Mouse (Mus musculus) testis, adult 2 months (tissue): Measurements from ENCODE around the gene Tvp23b. TPM values are rescaled to one million over a fixed set of nuclear protein-coding genes. Genes with fewer than 3 reads are reported as not detected.

Source experiments
- H3K27ac ChIP-seq: fragments of 200-500 bp; 2 replicates; pipeline ENCODE4 v1.5.1; 2012; ENCODE audit warnings: low read depth, low read length; ENCODE audit not compliant: control insufficient read depth, insufficient read depth
- H3K27me3 ChIP-seq: fragments of 200-500 bp; 2 replicates; pipeline ENCODE4 v1.6.1; 2012; ENCODE audit warnings: mild to moderate bottlenecking, low read length, moderate library complexity; ENCODE audit not compliant: control insufficient read depth, insufficient read depth
- H3K36me3 ChIP-seq: fragments of 200-500 bp; 2 replicates; pipeline ENCODE4 v1.6.1; 2012; ENCODE audit warnings: mild to moderate bottlenecking, low read length; ENCODE audit not compliant: control insufficient read depth, insufficient read depth
- H3K4me1 ChIP-seq: fragments of 200-500 bp; 2 replicates; pipeline ENCODE4 v1.6.1; 2012; ENCODE audit warnings: low read length; ENCODE audit not compliant: control insufficient read depth, insufficient read depth
- H3K4me3 ChIP-seq: fragments of 200-500 bp; 2 replicates; pipeline ENCODE4 v1.5.1; 2012; ENCODE audit warnings: low read depth, mild to moderate bottlenecking, low read length, moderate library complexity, mixed read lengths; ENCODE audit not compliant: control insufficient read depth
- CTCF ChIP-seq: fragments of 200-500 bp; IDR thresholded peaks from 2 replicates; pipeline ENCODE4 v1.5.1; 2012; ENCODE audit warnings: low read depth, mild to moderate bottlenecking, inconsistent platforms, low read length, moderate library complexity; ENCODE audit not compliant: control insufficient read depth, insufficient read depth, insufficient replicate concordance
- POLR2A ChIP-seq: fragments of 200-500 bp; IDR thresholded peaks from 2 replicates; pipeline ENCODE4 v1.6.1; 2012; ENCODE audit warnings: low read depth, mild to moderate bottlenecking, inconsistent platforms, low read length, moderate library complexity; ENCODE audit not compliant: control insufficient read depth
- polyA plus RNA-seq: library from polyadenylated mRNA; depleted of rRNA; stranded (reverse); fragments of >200 nt; gene quantifications from 2 replicates; pipeline ENCODE4 v1.2.3, GENCODE M21; 2012

Gene Tvp23b
- polyA plus RNA-seq, 1 experiment = 25.5 TPM

DNA sequence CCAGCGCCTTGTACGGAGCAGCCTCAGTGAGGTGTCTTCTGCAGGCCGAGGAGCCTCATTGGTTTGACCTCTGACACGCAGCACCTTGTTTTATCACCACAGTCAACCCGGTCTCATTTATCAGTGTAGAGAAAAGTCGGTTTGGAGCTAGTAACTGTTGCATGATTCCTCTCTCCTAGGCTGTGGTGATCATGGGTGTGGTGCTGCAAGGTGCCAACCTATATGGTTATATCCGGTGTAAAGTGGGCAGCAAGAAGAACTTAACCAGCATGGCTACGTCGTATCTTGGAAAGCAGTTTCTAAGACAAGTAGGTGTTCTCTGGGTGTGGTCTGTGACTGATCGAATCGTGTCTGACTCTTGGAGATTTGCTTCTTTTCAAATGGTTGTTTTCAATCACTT lies 12.5 kb downstream of the Tvp23b start:
- Histone ChIP-seq H3K4me1 (no peaks in the 10 kb centered on the region), H3K4me3 (no peak overlapping the region), H3K36me3 (no peaks in the 10 kb centered on the region), H3K27me3 (no peaks in the 10 kb centered on the region), H3K27ac (no peak overlapping the region)
- TF ChIP-seq CTCF = no peak

- Histone ChIP-seq H3K4me3 (no peak overlapping the region), H3K36me3 (no peaks in the 10 kb centered on the region), H3K27me3 (no peaks in the 10 kb centered on the region), H3K4me1 (peaks cover 2% of the 10 kb centered on the region), H3K27ac (no peak overlapping the region)
- TF ChIP-seq CTCF (no peak; the same call in 1 of the 2 replicates), POLR2A (no peak)
Measured at GRCm38 (mm10) chr11:62901699-62902323, 22.6 kb downstream of the Tvp23b start.

GRCm38 (mm10) chr11:62903871-62904495 lies 24.7 kb downstream of the Tvp23b start:
- Histone ChIP-seq H3K4me3 (no peak overlapping the region), H3K4me1 (peaks cover 2% of the 10 kb centered on the region), H3K27me3 (no peaks in the 10 kb centered on the region), H3K36me3 (no peaks in the 10 kb centered on the region), H3K27ac (no peak overlapping the region)
- no peak for TF ChIP-seq CTCF
- TF ChIP-seq POLR2A = no peak

DNA sequence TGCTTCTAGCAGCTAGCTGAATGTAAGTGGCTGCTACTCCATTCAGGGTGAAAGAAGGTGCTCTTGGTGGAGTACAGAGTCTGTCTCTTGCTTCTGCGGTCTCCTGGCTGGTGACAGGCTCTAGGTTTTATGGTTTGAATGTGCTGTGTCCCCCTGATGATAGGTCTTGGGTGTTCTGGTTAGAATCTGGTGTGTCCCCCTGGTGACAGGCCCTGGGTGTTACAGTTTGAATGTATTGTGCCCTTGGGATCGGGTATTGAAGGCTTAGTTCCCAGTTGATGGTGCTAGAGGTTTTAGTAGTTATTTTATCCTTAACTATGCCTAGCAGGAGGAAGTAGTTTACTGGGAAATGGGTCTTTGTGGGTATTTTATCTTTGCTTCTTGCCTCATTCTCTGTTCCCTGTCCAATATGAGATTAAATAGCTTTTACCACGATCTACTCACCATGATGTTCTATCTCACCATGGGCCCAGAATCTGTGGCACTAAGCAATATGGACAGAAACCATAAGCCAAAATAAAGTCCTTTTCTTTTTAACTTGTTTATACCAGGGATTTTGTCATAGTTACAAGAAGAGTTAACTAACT lies 30.6 kb downstream of the Tvp23b start:
- Histone ChIP-seq H3K27me3 (no peaks in the 10 kb centered on the region), H3K4me3 (no peak overlapping the region), H3K36me3 (no peaks in the 10 kb centered on the region), H3K4me1 (no peaks in the 10 kb centered on the region), H3K27ac (no peak overlapping the region)
- TF ChIP-seq POLR2A = no peak
- no peak for TF ChIP-seq CTCF

- H3K27me3 ChIP-seq = no peaks in the 10 kb centered on the region
- TF ChIP-seq CTCF (no peak), POLR2A (no peak)
- no peak overlapping the region; the same call in 1 of the 2 replicates for H3K27ac ChIP-seq
Measured at GRCm38 (mm10) chr11:62911362-62911761, 32.1 kb downstream of the Tvp23b start.

GRCm38 (mm10) chr11:62913141-62913540 lies 33.9 kb downstream of the Tvp23b start:
- Histone ChIP-seq H3K4me1 (no peaks in the 10 kb centered on the region), H3K27ac (no peak overlapping the region), H3K27me3 (no peaks in the 10 kb centered on the region), H3K36me3 (no peaks in the 10 kb centered on the region), H3K4me3 (no peak overlapping the region)
- TF ChIP-seq CTCF = no peak
- no peak for TF ChIP-seq POLR2A

More at GRCm38 (mm10) chr11:62911362-62911761, 32.1 kb downstream of the Tvp23b start:
- H3K36me3 ChIP-seq = no peaks in the 10 kb centered on the region
- H3K4me1 ChIP-seq = no peaks in the 10 kb centered on the region
- no peak overlapping the region for H3K4me3 ChIP-seq

- TF ChIP-seq CTCF = no peak
- TF ChIP-seq POLR2A = no peak
- no peak overlapping the region for H3K4me3 ChIP-seq
- H3K27ac ChIP-seq = no peak overlapping the region
- H3K27me3 ChIP-seq = no peaks in the 10 kb centered on the region
- H3K36me3 ChIP-seq = no peaks in the 10 kb centered on the region
- no peaks in the 10 kb centered on the region for H3K4me1 ChIP-seq
Measured at GRCm38 (mm10) chr11:62914532-62914931, 35.3 kb downstream of the Tvp23b start.
